Mouse (Mus musculus) liver, embryonic 13.5 days (tissue): ENCODE data around the gene Cys1. TPM values are rescaled to one million over a fixed set of nuclear protein-coding genes. Genes with fewer than 3 reads are reported as not detected.

Experiments used
- ATAC-seq: fragments of 200-750 bp; cut with Nextera tagmentation; 2 replicates; pipeline ENCODE4 v1.8.0; 2017; ENCODE audit warnings: low read depth, mild to moderate bottlenecking, moderate number of reproducible peaks, moderate library complexity
- DNase-seq: peaks from one replicate; pipeline ENCODE4 v3.0.0; 2022
- H3K27ac ChIP-seq: fragments of 300-500 bp; sonication (generic); 2 replicates; pipeline ENCODE4 v1.5.1; 2015; ENCODE audit warnings: moderate library complexity, mild to moderate bottlenecking, inconsistent platforms
- H3K27me3 ChIP-seq: fragments of 300-500 bp; sonication (generic); 2 replicates; pipeline ENCODE4 v1.6.1; 2015; ENCODE audit warnings: mild to moderate bottlenecking, inconsistent platforms
- H3K36me3 ChIP-seq: fragments of 300-500 bp; sonication (generic); 2 replicates; pipeline ENCODE4 v1.6.1; 2015; ENCODE audit warnings: mild to moderate bottlenecking, inconsistent platforms
- H3K4me1 ChIP-seq: fragments of 300-500 bp; sonication (generic); replicated peaks from 2 replicates; pipeline ENCODE4 v1.6.1; 2015; ENCODE audit warnings: inconsistent platforms
- H3K4me2 ChIP-seq: fragments of 300-500 bp; sonication (generic); 2 replicates; pipeline ENCODE4 v1.6.1; 2015; ENCODE audit warnings: inconsistent platforms, mild to moderate bottlenecking, moderate library complexity
- H3K4me3 ChIP-seq: fragments of 300-500 bp; sonication (generic); replicated peaks from 2 replicates; pipeline ENCODE4 v1.5.1; 2015; ENCODE audit warnings: mild to moderate bottlenecking, inconsistent platforms
- H3K9ac ChIP-seq: fragments of 300-500 bp; sonication (generic); 2 replicates; pipeline ENCODE4 v1.6.1; 2015; ENCODE audit warnings: mild to moderate bottlenecking, inconsistent platforms
- H3K9me3 ChIP-seq: fragments of 300-500 bp; sonication (generic); replicated peaks from 2 replicates; pipeline ENCODE4 v1.6.1; 2016; ENCODE audit warnings: inconsistent platforms
- WGBS: fragments of 180-500 bp; shearing (Covaris S2); methylation state at CpG from one replicate; pipeline ENCODE4 v1.1.7; 2015; ENCODE audit not compliant: insufficient replicate concordance; 5-methylcytosine and 5-hydroxymethylcytosine counted together
- polyA plus RNA-seq: library from polyadenylated mRNA; unstranded; fragments of >200 nt; fragmentation: Nextera tagmentation; extraction: Ambion mirVana; gene quantifications from 2 replicates; pipeline ENCODE4 v1.2.1, GENCODE M21; 2015

Cys1 gene
- 0.38 and 0.50 TPM in 2 replicates for polyA plus RNA-seq

GRCm38 (mm10) chr12:24681286-24682023, at the start of gene Cys1:
Gene Cys1 (minus strand): TSS chr12:24681813.
- no peak within 1 kb of the TSS for H3K27ac ChIP-seq
- peak within 1 kb of the TSS; percentile 47 for H3K9ac ChIP-seq
- no peaks in the 10 kb centered on the region for H3K36me3 ChIP-seq
- peaks cover 76% of the 10 kb centered on the region for H3K27me3 ChIP-seq
- no peak for DNase-seq
- peak within 1 kb of the TSS; percentile 64 for H3K4me2 ChIP-seq
- peaks cover 29% of the 10 kb centered on the region for H3K4me1 ChIP-seq
- H3K9me3 ChIP-seq, result no peaks in the 10 kb centered on the region
- H3K4me3 ChIP-seq, result peak within 1 kb of the TSS; percentile 55
- peak; percentile 51 for ATAC-seq
- WGBS, result 4% methylated on average over 20 of the region's 20 CpGs

GRCm38 (mm10) chr12:24724369-24724768, 42.8 kb upstream of the Cys1 start:
- no peaks in the 10 kb centered on the region for H3K9me3 ChIP-seq
- no peak overlapping the region for H3K4me2 ChIP-seq
- H3K36me3 ChIP-seq, result no peaks in the 10 kb centered on the region
- H3K4me1 ChIP-seq, result peaks cover 7% of the 10 kb centered on the region
- H3K4me3 ChIP-seq, result no peak overlapping the region
- no peak for DNase-seq
- ATAC-seq, result peak; percentile 55; the same call in 1 of the 2 replicates
- no peaks in the 10 kb centered on the region for H3K27me3 ChIP-seq
- 34% methylated on average over 2 of the region's 2 CpGs for WGBS
- H3K9ac ChIP-seq, result no peak overlapping the region
- no peak overlapping the region for H3K27ac ChIP-seq

GRCm38 (mm10) chr12:24723859-24724258, 42.2 kb upstream of the Cys1 start:
- Histone ChIP-seq H3K4me2 (no peak overlapping the region), H3K27me3 (no peaks in the 10 kb centered on the region), H3K9me3 (no peaks in the 10 kb centered on the region), H3K4me1 (peaks cover 7% of the 10 kb centered on the region), H3K36me3 (no peaks in the 10 kb centered on the region), H3K9ac (no peak overlapping the region), H3K4me3 (no peak overlapping the region), H3K27ac (no peak overlapping the region)
- ATAC-seq (no peak), DNase-seq (no peak)
- WGBS, result 38% methylated on average over 4 of the region's 4 CpGs

- no peak overlapping the region for H3K27ac ChIP-seq
- H3K4me2 ChIP-seq, result no peak overlapping the region
- no peaks in the 10 kb centered on the region for H3K9me3 ChIP-seq
- no peak overlapping the region for H3K4me3 ChIP-seq
- WGBS, result 38% methylated on average over 2 of the region's 2 CpGs
- H3K27me3 ChIP-seq, result no peaks in the 10 kb centered on the region
- DNase-seq (no peak), ATAC-seq (no peak)
- no peaks in the 10 kb centered on the region for H3K36me3 ChIP-seq
- H3K9ac ChIP-seq, result no peak overlapping the region
- H3K4me1 ChIP-seq, result peaks cover 7% of the 10 kb centered on the region
Observed at GRCm38 (mm10) chr12:24723434-24723833, 41.8 kb upstream of the Cys1 start.

GRCm38 (mm10) chr12:24716721-24717301, 35.2 kb upstream of the Cys1 start:
- no peaks in the 10 kb centered on the region for H3K9me3 ChIP-seq
- peaks cover 39% of the 10 kb centered on the region for H3K36me3 ChIP-seq
- peak overlapping the region; percentile 23; the same call in 1 of the 2 replicates for H3K9ac ChIP-seq
- no peaks in the 10 kb centered on the region for H3K27me3 ChIP-seq
- H3K4me1 ChIP-seq, result peaks cover 56% of the 10 kb centered on the region
- H3K27ac ChIP-seq, result peak overlapping the region; percentile 85
- no peak overlapping the region for H3K4me2 ChIP-seq
- DNase-seq (no peak), ATAC-seq (no peak)
- WGBS, result 45% methylated on average over 4 of the region's 4 CpGs
- H3K4me3 ChIP-seq, result no peak overlapping the region

- Histone ChIP-seq H3K27me3 (no peaks in the 10 kb centered on the region), H3K4me1 (peaks cover 71% of the 10 kb centered on the region), H3K9ac (peak overlapping the region; percentile 38; the same call in 1 of the 2 replicates), H3K4me2 (peak overlapping the region; percentile 43), H3K27ac (peak overlapping the region; percentile 85), H3K4me3 (0 out of 2 replicates have a peak overlapping the region, but pooled peaks have one; percentile 2), H3K9me3 (no peaks in the 10 kb centered on the region), H3K36me3 (peaks cover 53% of the 10 kb centered on the region)
- ATAC-seq (peak; percentile 92), DNase-seq (no peak)
- 33% methylated on average over 2 of the region's 2 CpGs for WGBS
Observed at GRCm38 (mm10) chr12:24715268-24715896, 33.8 kb upstream of the Cys1 start.

- peaks cover 77% of the 10 kb centered on the region for H3K4me1 ChIP-seq
Observed at GRCm38 (mm10) chr12:24714579-24715255, 33.1 kb upstream of the Cys1 start.

GRCm38 (mm10) chr12:24712396-24712795, 30.8 kb upstream of the Cys1 start:
- no peak for DNase-seq
- H3K27me3 ChIP-seq, result no peaks in the 10 kb centered on the region
- peaks cover 80% of the 10 kb centered on the region for H3K4me1 ChIP-seq
- peak overlapping the region; percentile 82 for H3K4me2 ChIP-seq
- no peaks in the 10 kb centered on the region for H3K9me3 ChIP-seq
- 76% methylated on average over 8 of the region's 8 CpGs for WGBS
- peak overlapping the region; percentile 79 for H3K4me3 ChIP-seq
- peaks cover 70% of the 10 kb centered on the region for H3K36me3 ChIP-seq
- H3K27ac ChIP-seq, result peak overlapping the region; percentile 64
- H3K9ac ChIP-seq, result peak overlapping the region; percentile 88
- no peak for ATAC-seq

More at GRCm38 (mm10) chr12:24714579-24715255, 33.1 kb upstream of the Cys1 start:
- Histone ChIP-seq H3K9me3 (no peaks in the 10 kb centered on the region), H3K27me3 (no peaks in the 10 kb centered on the region), H3K4me2 (peak overlapping the region; percentile 43), H3K9ac (peak overlapping the region; percentile 38), H3K4me3 (peak overlapping the region; percentile 2; the same call in 1 of the 2 replicates), H3K36me3 (peaks cover 60% of the 10 kb centered on the region), H3K27ac (peak overlapping the region; percentile 85)
- DNase-seq (no peak), ATAC-seq (peak; percentile 4)
- WGBS, result 46% methylated on average over 5 of the region's 5 CpGs

- WGBS, result 58% methylated on average over 5 of the region's 5 CpGs
- H3K4me3 ChIP-seq, result peak overlapping the region; percentile 79
- no peak for DNase-seq
- ATAC-seq, result no peak
- peak overlapping the region; percentile 82 for H3K4me2 ChIP-seq
- peak overlapping the region; percentile 88 for H3K9ac ChIP-seq
- H3K4me1 ChIP-seq, result peaks cover 76% of the 10 kb centered on the region
- peaks cover 65% of the 10 kb centered on the region for H3K36me3 ChIP-seq
- H3K27me3 ChIP-seq, result no peaks in the 10 kb centered on the region
- no peaks in the 10 kb centered on the region for H3K9me3 ChIP-seq
- peak overlapping the region; percentile 90 for H3K27ac ChIP-seq
Observed at GRCm38 (mm10) chr12:24710672-24711071, 29.1 kb upstream of the Cys1 start.

- H3K9me3 ChIP-seq, result no peaks in the 10 kb centered on the region
- ATAC-seq (no peak), DNase-seq (peak; percentile 55)
- H3K4me2 ChIP-seq, result peak overlapping the region; percentile 82
- peaks cover 76% of the 10 kb centered on the region for H3K4me1 ChIP-seq
- peak overlapping the region; percentile 90 for H3K27ac ChIP-seq
- H3K27me3 ChIP-seq, result no peaks in the 10 kb centered on the region
- H3K9ac ChIP-seq, result peak overlapping the region; percentile 88
- peak overlapping the region; percentile 79 for H3K4me3 ChIP-seq
- peaks cover 61% of the 10 kb centered on the region for H3K36me3 ChIP-seq
- WGBS, result 32% methylated on average over 5 of the region's 5 CpGs
Observed at GRCm38 (mm10) chr12:24709831-24710508, 28.4 kb upstream of the Cys1 start.
